Mouse (Mus musculus) heart, embryonic 15.5 days (tissue): Measurements from ENCODE around the gene Etv6. TPM values are rescaled to one million over a fixed set of nuclear protein-coding genes. Genes with fewer than 3 reads are reported as not detected.

ENCODE experiments used
- ATAC-seq: fragments of 200-750 bp; cut with Nextera tagmentation; replicated peaks from 2 replicates; pipeline ENCODE4 v1.8.0; 2017; ENCODE audit warnings: low read depth, moderate TSS enrichment; ENCODE audit not compliant: insufficient number of reproducible peaks, insufficient read depth, low FRiP score
- H3K27ac ChIP-seq: fragments of 300-500 bp; sonication (generic); 2 replicates; pipeline ENCODE4 v1.5.1; 2015; ENCODE audit warnings: mild to moderate bottlenecking, inconsistent platforms
- H3K27me3 ChIP-seq: fragments of 300-500 bp; sonication (generic); 2 replicates; pipeline ENCODE4 v1.6.1; 2015; ENCODE audit warnings: inconsistent platforms
- H3K36me3 ChIP-seq: fragments of 300-500 bp; sonication (generic); 2 replicates; pipeline ENCODE4 v1.6.1; 2015; ENCODE audit warnings: mild to moderate bottlenecking, inconsistent platforms
- H3K4me1 ChIP-seq: fragments of 300-500 bp; sonication (generic); replicated peaks from 2 replicates; pipeline ENCODE4 v1.6.1; 2015; ENCODE audit warnings: inconsistent platforms
- H3K4me2 ChIP-seq: fragments of 300-500 bp; sonication (generic); 2 replicates; pipeline ENCODE4 v1.6.1; 2015; ENCODE audit warnings: inconsistent platforms, mild to moderate bottlenecking, moderate library complexity
- H3K4me3 ChIP-seq: fragments of 300-500 bp; sonication (generic); 2 replicates; pipeline ENCODE4 v1.5.1; 2015; ENCODE audit warnings: mild to moderate bottlenecking, inconsistent platforms
- H3K9ac ChIP-seq: fragments of 300-500 bp; sonication (generic); 2 replicates; pipeline ENCODE4 v1.6.1; 2015; ENCODE audit warnings: mild to moderate bottlenecking, inconsistent platforms
- H3K9me3 ChIP-seq: fragments of 300-500 bp; sonication (generic); replicated peaks from 2 replicates; pipeline ENCODE4 v1.6.1; 2016; ENCODE audit warnings: inconsistent platforms
- WGBS: fragments of 180-500 bp; shearing (Covaris S2); methylation state at CpG from one replicate; pipeline ENCODE4 v1.1.7; 2015; ENCODE audit warnings: mixed read lengths; 5-methylcytosine and 5-hydroxymethylcytosine counted together
- polyA plus RNA-seq: library from polyadenylated mRNA; unstranded; fragments of >200 nt; fragmentation: Nextera tagmentation; extraction: Ambion mirVana; gene quantifications from 2 replicates; pipeline ENCODE4 v1.2.1, GENCODE M21; 2015

The Etv6 gene
- polyA plus RNA-seq, 1 experiment from 2014 or later, result 9.9 TPM

DNA sequence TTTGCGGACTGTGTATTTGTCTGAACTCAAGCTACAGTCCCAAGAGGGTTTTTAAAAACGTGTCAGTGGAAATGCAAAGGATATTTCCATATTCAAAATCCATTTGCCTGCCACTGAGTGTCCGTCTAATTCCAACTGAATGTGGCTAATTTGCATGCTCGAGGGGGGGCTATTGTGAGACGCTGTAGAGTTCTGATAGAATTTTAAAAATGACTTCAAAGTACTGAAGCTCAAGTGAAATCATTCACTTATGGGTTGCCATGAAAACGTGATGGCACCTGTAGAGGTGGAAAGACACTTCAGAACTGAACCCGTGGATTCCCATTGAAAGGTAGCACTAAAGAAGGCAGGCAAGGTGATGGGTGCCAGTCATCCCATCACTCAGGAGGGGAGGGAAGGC is 3.0 kb upstream of the Etv6 start:
- ATAC-seq, result no peak
- no peak overlapping the region for H3K4me2 ChIP-seq
- H3K4me3 ChIP-seq, result no peak overlapping the region
- H3K36me3 ChIP-seq, result no peaks in the 10 kb centered on the region; the same call in 1 of the 2 replicates
- no peaks in the 10 kb centered on the region for H3K27me3 ChIP-seq
- H3K27ac ChIP-seq, result no peak overlapping the region
- H3K9me3 ChIP-seq, result no peaks in the 10 kb centered on the region
- no peak overlapping the region for H3K9ac ChIP-seq
- H3K4me1 ChIP-seq, result peaks cover 12% of the 10 kb centered on the region
- WGBS, result 39% methylated on average over 7 of the region's 7 CpGs

DNA sequence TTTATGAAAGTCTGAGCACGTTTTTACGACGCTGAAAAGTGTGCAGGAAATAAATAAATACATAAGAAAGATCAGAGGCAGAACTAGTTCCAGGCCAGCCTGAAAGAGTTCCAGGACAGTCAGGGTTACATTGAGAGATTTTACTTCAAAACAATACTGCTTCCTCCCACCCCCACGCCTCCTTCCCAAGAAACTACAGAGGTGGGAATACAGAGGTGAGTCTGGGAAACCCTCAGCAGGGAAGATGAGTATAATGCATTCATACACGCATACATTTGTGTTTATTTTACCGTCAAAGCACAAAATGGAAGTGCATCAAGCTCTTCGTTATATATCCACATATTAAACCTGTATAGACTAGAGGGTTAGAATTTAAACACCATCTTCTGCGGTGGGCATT is 1.1 kb upstream of the Etv6 start:
- H3K27me3 ChIP-seq, result no peaks in the 10 kb centered on the region
- H3K4me1 ChIP-seq, result peaks cover 31% of the 10 kb centered on the region
- H3K36me3 ChIP-seq, result no peaks in the 10 kb centered on the region
- peak overlapping the region; percentile 98 for H3K9ac ChIP-seq
- ATAC-seq, result no peak
- WGBS, result 1% methylated on average over 8 of the region's 8 CpGs
- H3K4me3 ChIP-seq, result peak overlapping the region; percentile 92
- peak overlapping the region; percentile 100 for H3K27ac ChIP-seq
- H3K4me2 ChIP-seq, result peak overlapping the region; percentile 69
- H3K9me3 ChIP-seq, result no peaks in the 10 kb centered on the region

DNA sequence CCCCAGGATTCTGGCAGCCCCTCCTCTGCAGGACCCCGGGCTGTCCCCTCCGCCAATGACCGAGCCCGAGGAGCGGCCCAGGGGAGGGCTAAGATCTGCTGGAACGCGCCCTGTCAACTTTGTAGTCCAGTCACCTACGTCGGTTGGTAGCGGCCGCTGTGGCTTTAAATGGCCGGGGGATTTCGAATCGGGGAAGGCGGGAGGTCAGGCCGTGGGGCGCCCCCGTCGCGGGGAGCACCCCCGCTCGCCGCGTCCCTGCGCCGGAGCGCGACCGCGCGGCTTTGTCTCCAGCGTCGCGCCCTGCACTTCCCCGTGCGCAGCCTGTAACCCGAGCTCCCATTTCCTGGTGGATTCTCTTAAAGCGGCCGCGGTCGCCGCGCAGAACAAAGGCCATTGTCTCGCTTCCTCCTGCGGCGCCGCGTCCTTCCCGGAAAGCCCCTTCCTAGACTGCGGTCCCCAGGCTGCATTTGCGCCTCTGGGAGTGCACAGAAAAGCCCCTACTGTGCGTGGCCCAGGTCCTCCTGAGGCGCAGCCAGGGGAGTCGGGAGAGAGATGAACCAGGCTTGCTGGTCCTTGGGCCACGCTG is 503 bp upstream of the Etv6 start:
- H3K27me3 ChIP-seq, result no peaks in the 10 kb centered on the region
- peak; percentile 90 for ATAC-seq
- peak overlapping the region; percentile 69 for H3K4me2 ChIP-seq
- H3K27ac ChIP-seq, result peak overlapping the region; percentile 100
- H3K9me3 ChIP-seq, result no peaks in the 10 kb centered on the region
- peaks cover 35% of the 10 kb centered on the region for H3K4me1 ChIP-seq
- H3K36me3 ChIP-seq, result no peaks in the 10 kb centered on the region
- H3K4me3 ChIP-seq, result peak overlapping the region; percentile 92
- peak overlapping the region; percentile 98 for H3K9ac ChIP-seq
- under 1% methylated on average over 55 of the region's 55 CpGs for WGBS

DNA sequence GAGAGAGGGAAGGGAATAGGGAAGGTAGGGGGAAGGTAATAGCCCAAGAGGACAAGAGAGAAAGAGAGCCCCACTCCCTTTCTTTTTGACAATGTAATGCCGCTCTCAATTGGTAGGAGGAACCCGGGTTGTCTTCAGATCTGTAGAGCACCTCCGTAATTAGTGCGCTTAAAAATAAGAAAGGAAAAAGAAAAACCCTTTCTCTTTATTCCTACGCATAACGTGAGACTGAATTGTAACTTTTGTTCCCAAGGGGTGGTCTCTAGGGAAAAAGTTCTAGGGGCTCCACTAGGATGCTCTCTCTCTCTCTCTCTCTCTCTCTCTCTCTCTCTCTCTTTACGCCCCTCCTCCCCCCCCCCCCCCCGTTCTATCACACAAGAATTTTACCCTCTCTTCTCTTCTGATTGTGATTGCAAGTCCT is 1.0 kb downstream of the Etv6 start:
- WGBS, result 0% methylated on average over 7 of the region's 8 CpGs
- Histone ChIP-seq H3K9ac (peak overlapping the region; percentile 98), H3K4me1 (peaks cover 50% of the 10 kb centered on the region), H3K4me3 (peak overlapping the region; percentile 92), H3K27ac (peak overlapping the region; percentile 100), H3K27me3 (no peaks in the 10 kb centered on the region), H3K36me3 (no peaks in the 10 kb centered on the region), H3K4me2 (peak overlapping the region; percentile 69), H3K9me3 (no peaks in the 10 kb centered on the region)
- ATAC-seq, result no peak

DNA sequence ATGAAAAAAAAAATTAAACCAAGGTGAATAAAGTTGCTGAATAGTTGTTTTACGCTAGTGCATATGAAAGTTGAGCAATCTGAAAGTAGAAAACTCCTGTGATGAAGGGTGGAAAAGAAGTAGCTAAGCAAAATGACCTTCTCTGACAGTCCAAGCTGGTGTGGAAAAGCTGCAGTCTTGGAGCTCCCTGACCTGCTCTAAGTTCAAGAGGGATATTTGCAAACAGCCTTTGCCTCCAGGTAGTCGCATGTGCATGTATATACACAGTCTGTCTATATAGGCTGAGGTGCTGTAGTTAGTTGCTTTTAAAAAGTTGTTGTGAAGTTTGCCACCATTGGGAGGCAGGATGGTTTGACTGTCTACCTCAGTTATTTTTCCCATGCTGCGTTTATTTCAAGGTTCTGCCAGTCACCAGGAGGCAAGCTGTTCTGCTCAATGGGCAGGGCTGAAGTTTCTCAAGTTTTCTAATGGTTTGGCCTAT is 1.5 kb downstream of the Etv6 start:
- peak overlapping the region; percentile 69 for H3K4me2 ChIP-seq
- 6% methylated on average over 3 of the region's 3 CpGs for WGBS
- H3K4me3 ChIP-seq, result peak overlapping the region; percentile 92
- H3K27ac ChIP-seq, result peak overlapping the region; percentile 100
- H3K9ac ChIP-seq, result peak overlapping the region; percentile 18; the same call in 1 of the 2 replicates
- no peaks in the 10 kb centered on the region for H3K27me3 ChIP-seq
- no peak for ATAC-seq
- no peaks in the 10 kb centered on the region for H3K36me3 ChIP-seq
- H3K9me3 ChIP-seq, result no peaks in the 10 kb centered on the region
- H3K4me1 ChIP-seq, result peaks cover 55% of the 10 kb centered on the region

DNA sequence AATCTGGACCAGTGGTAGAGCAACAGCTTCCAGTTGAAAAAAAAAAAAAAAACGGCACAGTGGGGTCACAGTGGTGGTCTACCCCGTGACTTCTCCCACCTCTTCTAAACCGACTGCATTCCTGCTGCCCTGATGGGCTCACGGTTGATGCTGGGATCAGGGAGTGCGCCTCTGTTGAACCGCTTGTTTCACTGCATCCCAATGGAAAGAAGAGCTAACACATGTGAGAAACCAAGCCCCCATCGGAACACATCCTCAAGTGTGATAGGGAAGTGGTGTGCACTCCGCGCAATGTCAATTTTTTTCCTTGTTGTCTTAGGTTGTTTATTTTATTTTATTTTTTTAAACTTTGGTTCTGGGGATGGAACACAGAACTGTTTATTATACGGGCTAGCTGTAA is 2.5 kb downstream of the Etv6 start:
- peak overlapping the region; percentile 69 for H3K4me2 ChIP-seq
- peaks cover 64% of the 10 kb centered on the region for H3K4me1 ChIP-seq
- H3K27ac ChIP-seq, result no peak overlapping the region
- no peak overlapping the region for H3K9ac ChIP-seq
- 19% methylated on average over 10 of the region's 10 CpGs for WGBS
- H3K4me3 ChIP-seq, result peak overlapping the region; percentile 92
- no peak for ATAC-seq
- H3K27me3 ChIP-seq, result no peaks in the 10 kb centered on the region
- H3K36me3 ChIP-seq, result no peaks in the 10 kb centered on the region
- no peaks in the 10 kb centered on the region for H3K9me3 ChIP-seq

DNA sequence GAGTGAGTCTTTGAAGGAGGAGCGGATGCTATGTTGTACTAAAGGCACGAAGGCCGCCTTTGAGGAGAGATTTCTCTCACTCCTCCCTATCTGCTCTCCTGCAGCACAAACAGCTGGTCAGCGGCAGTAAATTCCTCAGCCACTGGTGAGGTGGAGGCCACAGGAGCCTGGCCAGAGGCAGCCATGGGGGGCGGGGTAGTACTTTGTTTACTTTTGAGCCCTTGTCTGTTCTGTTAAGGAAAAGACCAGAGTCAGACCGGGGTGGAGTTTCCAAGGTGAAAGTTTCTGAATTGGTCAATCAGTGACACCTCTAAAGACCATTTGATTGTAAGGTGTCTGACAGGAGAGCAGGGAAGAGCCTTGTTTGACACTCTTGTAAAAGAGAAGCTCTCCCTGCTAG is 3.4 kb downstream of the Etv6 start:
- WGBS, result 11% methylated on average over 6 of the region's 6 CpGs
- ATAC-seq, result no peak
- no peaks in the 10 kb centered on the region for H3K9me3 ChIP-seq
- H3K9ac ChIP-seq, result peak overlapping the region; percentile 20; the same call in 1 of the 2 replicates
- H3K27me3 ChIP-seq, result no peaks in the 10 kb centered on the region
- H3K4me1 ChIP-seq, result peaks cover 69% of the 10 kb centered on the region
- H3K36me3 ChIP-seq, result no peaks in the 10 kb centered on the region
- H3K4me3 ChIP-seq, result peak overlapping the region; percentile 92
- peak overlapping the region; percentile 52 for H3K27ac ChIP-seq
- peak overlapping the region; percentile 69 for H3K4me2 ChIP-seq

DNA sequence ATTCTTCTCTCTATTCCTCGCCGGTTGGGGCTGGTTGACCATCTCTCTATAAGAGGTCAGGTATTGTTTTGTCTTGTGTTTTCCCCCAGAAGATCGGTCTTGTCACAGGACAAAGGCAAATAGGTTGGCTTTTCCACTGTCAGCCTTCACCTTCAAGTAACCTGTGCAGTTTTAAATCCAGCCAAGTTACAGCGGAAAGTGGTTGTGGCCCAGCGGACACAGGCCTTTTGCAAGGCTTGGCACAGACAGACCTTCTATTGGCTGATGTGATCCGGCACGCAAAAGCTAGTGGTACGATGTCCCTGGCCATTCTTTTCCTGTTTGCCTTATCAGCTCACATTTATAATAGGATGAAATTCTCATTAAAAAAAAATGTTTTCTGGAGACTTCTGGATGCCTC is 3.9 kb downstream of the Etv6 start:
- H3K4me2 ChIP-seq, result peak overlapping the region; percentile 69
- no peaks in the 10 kb centered on the region for H3K36me3 ChIP-seq
- H3K9me3 ChIP-seq, result no peaks in the 10 kb centered on the region
- peaks cover 69% of the 10 kb centered on the region for H3K4me1 ChIP-seq
- 62% methylated on average over 8 of the region's 8 CpGs for WGBS
- peak overlapping the region; percentile 20; the same call in 1 of the 2 replicates for H3K9ac ChIP-seq
- peak overlapping the region; percentile 52 for H3K27ac ChIP-seq
- no peak for ATAC-seq
- no peaks in the 10 kb centered on the region for H3K27me3 ChIP-seq
- peak overlapping the region; percentile 92; the same call in 1 of the 2 replicates for H3K4me3 ChIP-seq

DNA sequence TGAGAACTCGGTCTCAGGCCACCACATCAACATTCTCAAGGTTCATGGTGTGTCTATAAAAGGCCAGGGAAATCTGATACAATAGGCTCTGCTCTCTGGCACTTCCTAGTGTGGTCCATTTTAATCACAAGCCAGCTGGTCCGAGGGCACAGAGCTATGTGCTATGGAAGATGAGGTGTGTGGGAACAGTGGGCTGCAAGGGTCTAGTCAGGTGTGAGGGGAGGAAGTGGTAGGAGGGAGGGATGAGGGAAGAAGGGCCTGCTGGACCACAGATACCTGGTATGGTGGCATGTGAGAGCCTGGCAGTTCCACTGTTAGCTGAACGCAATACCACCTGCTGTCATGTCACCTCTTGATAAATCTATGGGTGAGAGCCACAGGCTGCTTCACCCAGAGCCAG is 4.8 kb downstream of the Etv6 start:
- Histone ChIP-seq H3K27me3 (no peaks in the 10 kb centered on the region), H3K27ac (0 out of 2 replicates have a peak overlapping the region, but pooled peaks have one; percentile 5), H3K4me3 (no peak overlapping the region), H3K9me3 (no peaks in the 10 kb centered on the region), H3K36me3 (no peaks in the 10 kb centered on the region), H3K4me1 (peaks cover 78% of the 10 kb centered on the region), H3K9ac (no peak overlapping the region), H3K4me2 (no peak overlapping the region; the same call in 1 of the 2 replicates)
- no peak for ATAC-seq
- 44% methylated on average over 3 of the region's 3 CpGs for WGBS

DNA sequence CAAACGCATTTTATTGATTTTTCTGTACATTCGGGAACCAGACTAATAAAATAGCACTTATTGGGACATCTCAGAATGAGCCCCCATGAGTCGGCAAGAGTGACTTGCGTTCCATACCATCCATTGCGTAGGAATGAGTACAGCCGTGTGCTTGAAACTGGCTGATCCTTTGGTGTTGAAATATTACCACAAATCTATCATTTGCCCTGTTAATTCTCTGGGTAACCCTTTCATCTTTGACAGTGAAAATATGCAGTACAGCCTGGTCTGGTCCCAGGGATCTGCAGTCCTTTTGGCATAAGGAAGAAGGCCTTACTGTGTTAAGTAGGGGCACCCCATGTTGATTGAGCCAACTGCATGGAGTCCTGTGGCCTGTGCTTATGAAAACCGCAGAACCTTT is 5.8 kb downstream of the Etv6 start:
- Histone ChIP-seq H3K9ac (no peak overlapping the region), H3K4me2 (no peak overlapping the region), H3K4me3 (no peak overlapping the region), H3K9me3 (no peaks in the 10 kb centered on the region), H3K4me1 (peaks cover 88% of the 10 kb centered on the region), H3K27me3 (no peaks in the 10 kb centered on the region), H3K27ac (peak overlapping the region; percentile 21; the same call in 1 of the 2 replicates), H3K36me3 (no peaks in the 10 kb centered on the region)
- WGBS, result 68% methylated on average over 7 of the region's 7 CpGs
- no peak for ATAC-seq

DNA sequence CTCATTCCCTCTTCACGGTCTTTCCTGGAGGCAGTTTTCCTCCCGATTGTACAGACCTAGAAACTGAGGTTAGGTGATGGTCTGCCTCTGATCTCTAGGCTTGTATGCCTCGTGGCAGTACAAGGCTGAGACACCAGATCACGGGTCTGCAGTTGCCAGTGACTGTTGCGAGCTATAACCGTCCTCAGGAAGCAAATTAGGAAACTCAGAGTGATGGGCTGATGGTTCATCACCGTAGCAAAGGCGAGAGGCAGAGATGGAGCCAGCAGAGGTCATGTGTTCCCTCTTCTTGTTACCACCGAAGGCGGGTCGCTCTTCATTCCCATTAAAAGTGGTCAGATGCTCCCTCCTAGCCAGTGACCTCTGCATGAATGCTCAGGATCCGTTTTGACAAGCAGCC is 6.4 kb downstream of the Etv6 start:
- Histone ChIP-seq H3K9ac (no peak overlapping the region), H3K4me1 (peaks cover 94% of the 10 kb centered on the region), H3K27ac (peak overlapping the region; percentile 21), H3K9me3 (no peaks in the 10 kb centered on the region), H3K36me3 (no peaks in the 10 kb centered on the region), H3K4me3 (no peak overlapping the region), H3K27me3 (no peaks in the 10 kb centered on the region), H3K4me2 (peak overlapping the region; percentile 23; the same call in 1 of the 2 replicates)
- 0 out of 2 replicates have a peak, but pooled peaks have one; percentile 24 for ATAC-seq
- 22% methylated on average over 12 of the region's 12 CpGs for WGBS

DNA sequence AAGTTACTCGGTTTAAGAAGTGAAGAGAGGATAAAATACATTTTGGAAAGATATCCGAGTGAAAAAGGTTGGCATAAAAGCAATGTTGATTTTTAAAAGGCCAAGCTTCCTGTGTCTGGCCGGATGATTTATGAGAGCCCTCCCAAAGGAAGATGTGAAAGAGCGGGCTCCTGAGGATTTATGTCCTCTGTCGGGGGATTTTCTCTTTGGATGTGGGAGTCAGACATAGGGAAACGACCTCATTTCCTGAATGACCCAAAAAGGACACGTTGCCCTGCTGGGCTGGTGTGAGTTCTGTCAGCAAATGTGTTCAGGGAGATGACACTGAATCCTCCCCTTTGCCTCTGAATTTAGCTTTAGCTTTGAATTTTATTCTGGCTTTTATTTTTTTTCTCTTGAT is 8.0 kb downstream of the Etv6 start:
- Histone ChIP-seq H3K27ac (0 out of 2 replicates have a peak overlapping the region, but pooled peaks have one; percentile 35), H3K4me2 (no peak overlapping the region), H3K4me1 (peaks cover 94% of the 10 kb centered on the region), H3K36me3 (no peaks in the 10 kb centered on the region), H3K9me3 (no peaks in the 10 kb centered on the region), H3K27me3 (no peaks in the 10 kb centered on the region), H3K9ac (no peak overlapping the region), H3K4me3 (no peak overlapping the region)
- ATAC-seq, result no peak
- 29% methylated on average over 7 of the region's 7 CpGs for WGBS
